Mouse (Mus musculus) stomach, adult 2 months (tissue): Measurements from ENCODE around the gene Epgn. TPM values are rescaled to one million over a fixed set of nuclear protein-coding genes. Genes with fewer than 3 reads are reported as not detected.

Source experiments
- polyA plus RNA-seq: library from polyadenylated mRNA; depleted of rRNA; stranded (reverse); fragments of >200 nt; gene quantifications from 2 replicates; pipeline ENCODE4 v1.2.3, GENCODE M21; 2012; rRNA removed

The Epgn gene
- not detected in 2 replicates for polyA plus RNA-seq

GRCm38 (mm10) chr5:91027164-91027563, at the start of gene Epgn:
Gene Epgn (plus strand): TSS chr5:91027464.

GRCm38 (mm10) chr5:91074450-91074950, 47.2 kb downstream of the Epgn start, which contains the start of gene Ereg:
Gene Ereg (plus strand): TSS chr5:91074622.

Other genes starting within 250 kb of the Epgn start
- gene Cxcl3, start 241.4 kb upstream of the Epgn start, polyA plus RNA-seq = 0.15 and 0.44 TPM in 2 replicates
- gene Cxcl15, start 232.9 kb upstream of the Epgn start, polyA plus RNA-seq = 0.05 TPM in 1 of 2 replicates, not detected in the other
- 0.38 and 0.61 TPM in 2 replicates for gene Cxcl1, start 136.2 kb upstream of the Epgn start, polyA plus RNA-seq
- gene Cxcl2, start 123.6 kb upstream of the Epgn start, polyA plus RNA-seq = 0.28 and 2.1 TPM in 2 replicates
- 15.3 and 39.5 TPM in 2 replicates for gene Mthfd2l, start 96.3 kb upstream of the Epgn start, polyA plus RNA-seq
- 0.34 and 0.72 TPM in 2 replicates for gene Ereg, start 47.2 kb downstream of the Epgn start, polyA plus RNA-seq
- gene Areg, start 112.1 kb downstream of the Epgn start, polyA plus RNA-seq = 19.2 and 61.3 TPM in 2 replicates